Mouse (Mus musculus) cerebellum, adult 2 months (tissue): ENCODE data around the gene Heca. TPM values are rescaled to one million over a fixed set of nuclear protein-coding genes. Genes with fewer than 3 reads are reported as not detected.
A peak's percentile ranks its signal among the peaks of the same experiment; 100 is the strongest.

ENCODE experiments used
- DNase-seq, 2 experiments: peaks; one replicate each; pipeline ENCODE4 v3.0.0; 2021
- H3K27ac ChIP-seq: fragments of 200-500 bp; 2 replicates; pipeline ENCODE4 v1.5.1; 2012; ENCODE audit warnings: low read length, control low read depth, inconsistent platforms; ENCODE audit not compliant: insufficient read depth
- H3K27me3 ChIP-seq: fragments of 200-500 bp; 2 replicates; pipeline ENCODE4 v1.6.1; 2012; ENCODE audit warnings: inconsistent platforms, mild to moderate bottlenecking, low read length, moderate library complexity; ENCODE audit not compliant: control insufficient read depth, insufficient read depth
- H3K4me1 ChIP-seq: fragments of 200-500 bp; 2 replicates; pipeline ENCODE4 v1.6.1; 2011; ENCODE audit warnings: low read length; ENCODE audit not compliant: control insufficient read depth, insufficient read depth
- H3K4me3 ChIP-seq: fragments of 200-500 bp; replicated peaks from 2 replicates; pipeline ENCODE3; 2011; ENCODE audit warnings: mild to moderate bottlenecking, low read depth, low read length, control low read depth; ENCODE audit not compliant: insufficient read depth
- CTCF ChIP-seq: fragments of 200-500 bp; IDR thresholded peaks from 2 replicates; pipeline ENCODE4 v1.5.1; 2011; ENCODE audit warnings: low read depth, mild to moderate bottlenecking, control low read depth, low read length, moderate library complexity, borderline replicate concordance; ENCODE audit not compliant: insufficient read depth
- POLR2A ChIP-seq: fragments of 200-500 bp; IDR thresholded peaks from 2 replicates; pipeline ENCODE4 v1.6.1; 2011; ENCODE audit warnings: low read length, control low read depth, borderline replicate concordance; ENCODE audit not compliant: insufficient read depth
- WGBS: fragments of 180-500 bp; shearing (Covaris S2); methylation state at CpG from one replicate; pipeline ENCODE4 v1.1.7; 2018; 5-methylcytosine and 5-hydroxymethylcytosine counted together
- polyA plus RNA-seq: library from polyadenylated mRNA; depleted of rRNA; stranded (reverse); fragments of >200 nt; gene quantifications from 2 replicates; pipeline ENCODE4 v1.2.3, GENCODE M21; 2012; rRNA removed

Heca gene
- 12.6 and 13.3 TPM in 2 replicates for polyA plus RNA-seq

GRCm38 (mm10) chr10:17947960-17948730, at the start of gene Heca:
Gene Heca (minus strand): TSS chr10:17948067.
- Histone ChIP-seq H3K27me3 (no peaks in the 10 kb centered on the region), H3K4me1 (no peaks in the 10 kb centered on the region; the same call in 1 of the 2 replicates), H3K4me3 (peak within 1 kb of the TSS; percentile 49), H3K27ac (peak within 1 kb of the TSS; percentile 40; the same call in 1 of the 2 replicates)
- peak; percentile 89 to 91 for DNase-seq
- TF ChIP-seq POLR2A (0 out of 2 replicates have a peak, but pooled peaks have one; percentile 44), CTCF (no peak)
- WGBS: 3% methylated on average over 50 of the region's 50 CpGs

- TF ChIP-seq CTCF (no peak), POLR2A (no peak)
- no peak overlapping the region for H3K4me3 ChIP-seq
- H3K27me3 ChIP-seq: no peaks in the 10 kb centered on the region
- WGBS: 89% methylated on average over 4 of the region's 4 CpGs
- no peak for DNase-seq
- H3K4me1 ChIP-seq: no peaks in the 10 kb centered on the region
- H3K27ac ChIP-seq: no peak overlapping the region
Observed at GRCm38 (mm10) chr10:17990576-17990975, 42.7 kb upstream of the Heca start.

DNA sequence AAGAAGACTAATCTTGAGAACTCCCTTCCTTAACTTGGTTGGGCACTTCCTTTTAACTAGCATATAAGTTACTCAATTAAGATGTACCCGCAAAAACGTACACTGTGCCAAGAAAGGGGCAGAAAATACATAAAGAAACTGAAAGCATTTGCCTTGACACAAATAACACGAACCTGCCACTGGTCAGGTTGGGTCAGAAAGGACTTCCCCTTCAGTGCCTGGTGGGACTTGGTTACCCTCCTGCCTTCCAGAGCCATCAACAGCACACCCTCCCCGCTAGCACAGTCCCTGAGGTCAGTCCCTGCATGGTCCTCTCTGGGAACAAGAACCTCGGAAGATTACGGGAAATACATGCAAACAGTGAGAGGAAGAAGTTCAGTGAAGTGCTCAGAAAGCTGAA, 41.3 kb upstream of the Heca start:
- H3K4me3 ChIP-seq: no peak overlapping the region
- no peaks in the 10 kb centered on the region for H3K4me1 ChIP-seq
- WGBS: 78% methylated on average over 6 of the region's 6 CpGs
- no peak for DNase-seq
- H3K27ac ChIP-seq: no peak overlapping the region
- TF ChIP-seq CTCF (no peak), POLR2A (no peak)
- no peaks in the 10 kb centered on the region for H3K27me3 ChIP-seq

- DNase-seq: no peak
- Histone ChIP-seq H3K27me3 (no peaks in the 10 kb centered on the region), H3K4me3 (no peak overlapping the region), H3K4me1 (no peaks in the 10 kb centered on the region), H3K27ac (no peak overlapping the region)
- TF ChIP-seq POLR2A: no peak
- no peak for TF ChIP-seq CTCF
- 93% methylated on average over 8 of the region's 8 CpGs for WGBS
Observed at GRCm38 (mm10) chr10:17987823-17988423, 40.1 kb upstream of the Heca start.

GRCm38 (mm10) chr10:17983313-17983712, 35.4 kb upstream of the Heca start:
- DNase-seq: peak; percentile 71 to 82
- Histone ChIP-seq H3K4me3 (no peak overlapping the region), H3K27ac (no peak overlapping the region), H3K4me1 (no peaks in the 10 kb centered on the region), H3K27me3 (no peaks in the 10 kb centered on the region)
- TF ChIP-seq POLR2A (no peak), CTCF (no peak)
- 10% methylated on average over 2 of the region's 2 CpGs for WGBS

DNA sequence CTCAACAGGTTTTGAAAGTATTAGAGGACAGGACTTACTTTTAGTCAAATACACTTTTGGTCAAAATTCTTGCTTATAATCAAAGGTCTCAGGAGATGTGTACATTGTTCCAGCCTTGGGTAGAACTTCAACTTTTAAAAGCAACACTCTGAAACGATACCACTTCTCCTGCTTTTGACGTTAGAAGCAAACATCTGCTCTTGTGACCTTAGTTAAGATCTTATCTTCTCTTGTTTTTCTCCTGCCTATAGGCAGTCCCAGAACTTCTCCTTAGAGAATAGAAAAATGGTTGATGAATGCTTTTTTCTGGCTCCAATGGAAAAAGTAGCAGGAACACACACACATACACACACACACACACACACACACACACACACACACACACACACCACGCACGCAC, 18.2 kb upstream of the Heca start:
- Histone ChIP-seq H3K4me1 (no peaks in the 10 kb centered on the region), H3K4me3 (no peak overlapping the region), H3K27ac (no peak overlapping the region), H3K27me3 (no peaks in the 10 kb centered on the region)
- DNase-seq: no peak
- TF ChIP-seq POLR2A (no peak), CTCF (no peak)
- 86% methylated on average over 4 of the region's 4 CpGs for WGBS

- no peak overlapping the region for H3K27ac ChIP-seq
- 30% methylated on average over 5 of the region's 5 CpGs for WGBS
- DNase-seq: no peak
- H3K4me1 ChIP-seq: no peaks in the 10 kb centered on the region; the same call in 1 of the 2 replicates
- H3K4me3 ChIP-seq: no peak overlapping the region
- TF ChIP-seq CTCF (no peak), POLR2A (no peak)
- no peaks in the 10 kb centered on the region for H3K27me3 ChIP-seq
Observed at GRCm38 (mm10) chr10:17950761-17951160, 2.9 kb upstream of the Heca start.
